Mouse (Mus musculus): ENCODE results near the gene Slc27a3.

GRCm38 (mm10) chr3:90408721-90409120 is 19.0 kb upstream of the Slc27a3 start:
- TF ChIP-seq POLR2A (IDR thresholded peaks at IDR 0.05; ENCODE audit: borderline replicate concordance, control insufficient read depth, low read depth, low read length) (no peak), CTCF (IDR thresholded peaks at IDR 0.05; ENCODE audit: control insufficient read depth, insufficient read depth, low read length) (no peak)

All from bone marrow, adult 2 months (tissue).